Mouse (Mus musculus) CD4-positive, CD25-positive, alpha-beta regulatory T cell, adult 4 months (primary cell): Measurements from ENCODE around the gene Hlcs. TPM values are rescaled to one million over a fixed set of nuclear protein-coding genes. Genes with fewer than 3 reads are reported as not detected.
A peak's percentile ranks its signal among the peaks of the same experiment; 100 is the strongest.

Experiments used
- ATAC-seq: one replicate; pipeline ENCODE4 v1.8.0; 2017
- polyA plus RNA-seq, 2 experiments: library from polyadenylated mRNA; unstranded; fragments of 100-300 nt; shearing (Covaris generic); gene quantifications; one replicate each; pipeline ENCODE4 v1.2.1; 2017

Gene Hlcs
- polyA plus RNA-seq, 2 experiments from 2014 or later = 7.3 to 9.3 TPM

- ATAC-seq = peak; percentile 18
Observed at GRCm38 (mm10) chr16:94327781-94328711, 14.7 kb upstream of the Hlcs start, which contains the start of gene Ripply3. Gene Ripply3, plus strand, starts transcription at chr16:94328420.

- no peak for ATAC-seq
Observed at GRCm38 (mm10) chr16:94326008-94326407, 12.6 kb upstream of the Hlcs start.

GRCm38 (mm10) chr16:94323681-94324080, 10.3 kb upstream of the Hlcs start:
- no peak for ATAC-seq

- no peak for ATAC-seq
Observed at GRCm38 (mm10) chr16:94320223-94320622, 6.9 kb upstream of the Hlcs start.

- no peak for ATAC-seq
Observed at GRCm38 (mm10) chr16:94317752-94318151, 4.4 kb upstream of the Hlcs start.

GRCm38 (mm10) chr16:94315215-94315614, 1.8 kb upstream of the Hlcs start:
- ATAC-seq = no peak

- no peak for ATAC-seq
Observed at GRCm38 (mm10) chr16:94314626-94315025, 1.3 kb upstream of the Hlcs start.

- ATAC-seq = peak; percentile 78
Observed at GRCm38 (mm10) chr16:94312663-94313228, 625 bp downstream of the Hlcs start.

- no peak for ATAC-seq
Observed at GRCm38 (mm10) chr16:94311931-94312330, 1.4 kb downstream of the Hlcs start.

GRCm38 (mm10) chr16:94311416-94311815, 2.0 kb downstream of the Hlcs start:
- no peak for ATAC-seq

GRCm38 (mm10) chr16:94309025-94309424, 4.3 kb downstream of the Hlcs start:
- no peak for ATAC-seq

- ATAC-seq = no peak
Observed at GRCm38 (mm10) chr16:94307942-94308341, 5.4 kb downstream of the Hlcs start.

GRCm38 (mm10) chr16:94307526-94307925, 5.8 kb downstream of the Hlcs start:
- ATAC-seq = no peak

GRCm38 (mm10) chr16:94303203-94303535, 10.2 kb downstream of the Hlcs start:
- ATAC-seq = peak; percentile 52

GRCm38 (mm10) chr16:94302274-94303202, 10.8 kb downstream of the Hlcs start:
- peak; percentile 78 for ATAC-seq

GRCm38 (mm10) chr16:94301696-94302095, 11.7 kb downstream of the Hlcs start:
- ATAC-seq = no peak

- no peak for ATAC-seq
Observed at GRCm38 (mm10) chr16:94301194-94301593, 12.2 kb downstream of the Hlcs start.

GRCm38 (mm10) chr16:94299210-94299609, 14.2 kb downstream of the Hlcs start:
- peak; percentile 59 for ATAC-seq

- ATAC-seq = no peak
Observed at GRCm38 (mm10) chr16:94298081-94298480, 15.3 kb downstream of the Hlcs start.

GRCm38 (mm10) chr16:94291141-94291540, 22.2 kb downstream of the Hlcs start:
- no peak for ATAC-seq

- ATAC-seq = peak; percentile 97
Observed at GRCm38 (mm10) chr16:94290073-94290999, 23.0 kb downstream of the Hlcs start.
